Mouse (Mus musculus): ENCODE data around the gene Jmjd6.

Gene Jmjd6

GRCm38 (mm10) chr11:116806136-116807071, 36.8 kb downstream of the Jmjd6 start:
- no peak for DNase-seq (ENCODE audit: low read depth)

GRCm38 (mm10) chr11:116802709-116803108, 40.5 kb downstream of the Jmjd6 start:
- no peak for DNase-seq (ENCODE audit: low read depth)

GRCm38 (mm10) chr11:116801106-116801505, 42.1 kb downstream of the Jmjd6 start:
- DNase-seq (ENCODE audit: low read depth), result no peak

GRCm38 (mm10) chr11:116799364-116799763, 43.9 kb downstream of the Jmjd6 start:
- no peak for DNase-seq (ENCODE audit: low read depth)

All from c-Kit-positive CD71-negative TER-119-negative erythroid progenitor cells, embryonic 14.5 days (primary cell).